Mouse (Mus musculus): Measurements from ENCODE around the gene Klf13.

- TF ChIP-seq GABPA (IDR thresholded peaks at IDR 0.05; ENCODE audit: insufficient replicate concordance, low read depth, low read length) (no peak), EP300 (IDR thresholded peaks at IDR 0.05; ENCODE audit: low read length) (no peak), USF2 (conservative IDR thresholded peaks at IDR 0.05; ENCODE audit: low read depth, low read length) (no peak), POLR2A (IDR thresholded peaks at IDR 0.05; ENCODE audit: low read depth, low read length) (no peak), CHD1 (IDR thresholded peaks at IDR 0.05; ENCODE audit: low read depth, low read length) (no peak), CTCF (conservative IDR thresholded peaks at IDR 0.05 in 1 of 2, IDR thresholded peaks at IDR 0.05 in 1 of 2; ENCODE audit: low read depth in 2 of 2, low read length in 2 of 2) (no peak), MAX (IDR thresholded peaks at IDR 0.05; ENCODE audit: low read length) (no peak), POLR2AphosphoS2 (IDR thresholded peaks at IDR 0.05; ENCODE audit: low read depth, low read length) (no peak)
Observed at GRCm38 (mm10) chr7:63873880-63874279, 64.8 kb downstream of the Klf13 start.

Data from CH12.LX (cell line).